Mouse (Mus musculus) adrenal gland, postnatal 25 days (tissue): ENCODE data around the gene Ankrd33b. TPM values are rescaled to one million over a fixed set of nuclear protein-coding genes. Genes with fewer than 3 reads are reported as not detected.

ENCODE experiments used
- DNase-seq: peaks from one replicate; pipeline ENCODE4 v3.0.0; 2021; ENCODE audit warnings: mixed read lengths
- long read RNA-seq: library from polyadenylated mRNA; stranded (forward); transcript quantifications from one replicate; pipeline ENCODE4 v2.0.0, GENCODE M21; 2021
- total RNA-seq: library from RNA; stranded (reverse); gene quantifications from 2 replicates; pipeline ENCODE4 v1.2.3, GENCODE M21; 2021

The Ankrd33b gene
- 0.82 and 1.5 TPM in 2 replicates for total RNA-seq
- long read RNA-seq, partial matches to known transcripts: 0 of 1 reads
- long read RNA-seq, other reads (novel, unspliced or antisense): 1 of 1 reads

DNA sequence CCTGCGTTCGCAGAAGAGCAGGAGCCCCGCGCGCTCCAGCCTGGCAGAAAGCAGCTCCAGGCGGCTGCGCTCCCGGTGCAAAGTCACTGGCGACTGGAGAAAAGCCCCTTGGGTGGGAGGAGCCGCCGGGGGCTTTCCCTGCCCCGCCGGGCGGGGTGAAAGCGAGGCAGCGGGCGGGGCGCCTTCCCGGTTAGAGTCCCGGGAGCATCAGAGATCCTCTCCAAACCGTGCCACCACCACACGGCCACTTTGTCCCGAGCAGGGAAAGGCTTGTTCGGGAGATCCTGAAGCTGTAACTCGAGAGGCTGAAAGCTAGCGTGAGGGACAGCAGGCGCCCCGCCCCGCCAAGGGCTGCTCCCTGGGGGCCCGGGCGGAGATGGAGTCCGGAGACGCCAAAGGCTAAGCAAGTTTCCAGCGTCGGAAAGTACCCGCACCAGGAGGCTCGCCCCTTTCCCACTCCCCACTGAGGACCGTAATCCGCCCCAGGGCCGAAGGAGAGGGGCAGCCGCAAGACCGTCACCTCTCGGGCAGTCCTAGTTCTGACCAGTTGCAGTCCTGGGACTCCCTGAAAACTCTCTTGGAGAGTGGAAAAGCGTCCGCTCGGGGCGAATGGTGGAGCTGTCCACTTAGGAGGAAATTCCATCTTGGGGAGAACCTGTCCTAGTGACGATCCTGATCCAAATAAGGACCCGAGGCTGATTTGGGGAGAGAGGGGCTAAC is at the start of gene Ankrd33b:
TSS of gene Ankrd33b (minus strand) at position 246 of the 720 bp plus-strand sequence.
- DNase-seq: peak; percentile 40

DNA sequence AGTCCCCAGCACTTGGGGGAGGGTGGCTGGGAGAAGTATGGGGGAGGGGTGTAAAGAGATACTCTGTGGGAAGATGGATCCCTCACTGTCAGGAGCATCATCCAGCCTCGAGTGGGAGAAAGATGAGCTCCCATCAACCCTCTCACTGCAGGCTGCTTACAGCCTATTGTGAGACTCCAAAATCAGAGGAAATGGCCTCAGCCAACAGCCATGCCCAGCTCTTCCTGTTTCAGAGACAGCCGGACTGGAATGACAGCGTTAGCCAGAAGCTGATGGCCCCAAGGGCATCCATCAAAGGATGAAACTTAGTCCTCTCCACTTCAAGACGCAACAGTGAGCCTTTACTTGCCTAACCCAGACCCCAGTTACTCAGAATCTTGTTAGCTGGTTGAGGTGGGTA is 47.7 kb upstream of the Ankrd33b start:
- no peak for DNase-seq

DNA sequence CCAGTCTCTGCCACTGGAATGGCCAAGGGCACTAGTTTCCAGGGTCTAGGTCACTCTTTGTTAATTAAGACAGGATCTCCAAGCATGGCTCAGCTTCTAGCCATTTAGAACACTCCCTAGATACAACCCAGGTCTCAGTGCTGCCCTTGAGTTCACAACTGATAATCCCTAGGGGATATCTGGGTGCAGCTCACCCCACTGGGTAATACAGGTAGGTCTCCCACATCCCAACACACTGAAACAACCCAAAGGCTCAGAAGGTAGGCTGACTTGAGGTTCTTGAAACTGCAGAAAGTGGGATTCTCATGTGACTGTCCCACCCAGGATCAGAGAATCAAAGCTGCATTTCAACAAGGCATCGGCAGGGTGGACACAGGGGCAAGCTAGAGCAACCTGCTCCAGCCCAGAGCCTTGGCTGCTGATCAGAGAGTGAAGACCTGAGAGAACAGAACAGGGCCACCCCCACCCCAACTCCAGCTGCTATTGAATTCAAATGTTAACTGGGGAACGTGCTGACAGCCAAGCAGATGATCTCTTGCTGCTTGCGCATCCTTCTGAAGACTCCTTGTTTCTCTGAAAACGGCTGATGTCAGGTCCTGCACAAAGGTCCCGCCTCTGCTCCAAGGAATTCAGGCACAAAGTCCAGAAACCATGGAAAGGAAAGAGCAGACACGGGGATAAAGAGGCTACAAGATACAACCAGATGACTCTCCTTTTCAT is 46.8 kb upstream of the Ankrd33b start:
- DNase-seq: no peak

DNA sequence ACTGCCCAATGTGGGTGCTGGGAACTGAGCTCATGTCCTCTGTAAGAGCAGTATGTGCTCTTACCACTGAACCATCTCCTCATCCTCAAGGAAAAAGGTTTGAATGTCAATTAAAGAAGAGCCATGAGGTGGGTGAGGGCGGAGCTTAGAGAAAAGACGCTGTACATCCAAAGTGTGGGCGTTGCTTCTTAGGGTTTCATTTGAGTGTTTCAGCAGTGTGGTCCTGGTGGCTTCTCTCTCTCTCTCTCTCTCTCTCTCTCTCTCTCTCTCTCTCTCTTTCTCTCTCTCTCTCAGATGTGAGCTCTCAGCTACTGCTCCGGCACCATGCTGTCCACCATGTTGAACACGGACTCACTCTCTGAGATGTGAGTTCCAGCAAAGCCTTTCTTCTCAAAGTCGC is 46.1 kb upstream of the Ankrd33b start:
- DNase-seq: no peak

DNA sequence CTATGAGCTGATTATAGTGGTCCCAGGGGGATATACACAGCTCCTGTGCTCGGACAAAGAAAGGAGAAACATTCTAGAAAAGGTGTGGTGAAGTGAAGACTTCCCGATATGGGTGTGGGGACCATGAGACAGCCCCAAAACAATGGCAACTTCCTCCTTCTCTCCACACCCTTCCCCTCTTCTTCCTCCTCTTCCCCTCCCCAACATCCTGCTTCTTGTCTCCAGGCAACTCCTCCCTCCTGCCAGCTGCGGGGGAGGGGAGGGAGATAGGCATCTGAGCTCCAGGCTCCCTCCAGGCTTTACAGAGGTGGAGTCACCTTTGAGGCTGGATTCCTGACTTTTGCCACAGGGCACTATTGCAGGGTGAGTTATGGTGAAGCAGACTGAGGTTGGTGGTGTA is 45.4 kb upstream of the Ankrd33b start:
- no peak for DNase-seq

DNA sequence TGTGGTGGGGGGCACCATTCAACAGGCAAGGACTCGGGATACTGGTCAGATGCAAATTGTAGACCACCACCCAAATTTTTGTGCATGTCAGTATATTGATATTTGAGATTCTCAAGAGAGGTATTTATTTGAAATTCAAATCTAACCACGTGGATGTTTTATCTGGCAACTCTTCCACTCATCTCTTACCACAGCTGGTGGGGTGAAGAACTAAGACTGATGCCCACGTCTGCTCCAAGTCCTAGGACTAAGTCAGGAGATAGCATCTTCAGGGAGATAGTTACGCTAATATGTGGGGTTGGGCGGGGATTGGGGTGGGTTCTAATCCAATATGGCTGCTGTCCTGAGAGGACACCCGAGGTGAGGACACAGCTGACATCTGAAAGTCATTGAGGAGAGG is 44.9 kb upstream of the Ankrd33b start:
- no peak for DNase-seq

DNA sequence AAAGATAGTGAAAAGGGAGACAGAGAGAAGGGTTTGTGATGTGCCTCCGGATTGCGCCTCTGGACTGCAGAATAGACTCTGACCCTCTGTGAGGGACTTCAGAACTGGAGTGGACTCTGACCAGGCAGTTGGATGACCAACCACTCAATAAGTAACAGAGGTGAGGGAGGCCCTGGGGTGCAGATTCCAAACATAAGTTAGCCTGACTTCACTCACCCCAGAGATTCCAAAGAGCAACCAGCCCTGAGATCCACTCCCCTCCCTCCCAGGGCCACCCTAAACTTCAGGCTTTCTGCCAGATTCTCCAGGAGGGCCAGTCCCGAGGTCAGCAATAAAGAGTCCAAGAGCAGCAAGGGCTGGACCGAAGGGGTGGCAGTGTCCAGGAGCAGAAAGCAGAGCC is 40.0 kb upstream of the Ankrd33b start:
- DNase-seq: no peak

DNA sequence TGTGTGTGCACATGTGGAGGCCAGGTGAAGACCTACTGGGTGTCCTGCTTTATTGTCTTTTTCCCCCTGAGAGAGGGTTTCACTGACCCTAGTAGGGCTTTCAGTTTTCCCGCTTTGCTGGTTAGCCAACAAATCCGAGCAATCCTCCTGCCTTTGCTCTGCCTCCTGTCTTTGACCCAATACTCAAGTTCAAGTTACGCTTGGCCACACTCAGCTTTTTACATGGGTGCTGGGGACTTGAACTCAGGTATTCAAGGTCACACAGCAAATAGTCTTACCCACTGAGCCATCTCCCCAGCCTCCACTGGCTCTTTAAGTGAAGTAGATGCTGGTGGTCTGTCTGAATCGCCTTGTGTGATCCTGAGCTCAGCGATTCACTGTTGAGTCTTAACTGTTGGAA is 39.4 kb upstream of the Ankrd33b start:
- no peak for DNase-seq

DNA sequence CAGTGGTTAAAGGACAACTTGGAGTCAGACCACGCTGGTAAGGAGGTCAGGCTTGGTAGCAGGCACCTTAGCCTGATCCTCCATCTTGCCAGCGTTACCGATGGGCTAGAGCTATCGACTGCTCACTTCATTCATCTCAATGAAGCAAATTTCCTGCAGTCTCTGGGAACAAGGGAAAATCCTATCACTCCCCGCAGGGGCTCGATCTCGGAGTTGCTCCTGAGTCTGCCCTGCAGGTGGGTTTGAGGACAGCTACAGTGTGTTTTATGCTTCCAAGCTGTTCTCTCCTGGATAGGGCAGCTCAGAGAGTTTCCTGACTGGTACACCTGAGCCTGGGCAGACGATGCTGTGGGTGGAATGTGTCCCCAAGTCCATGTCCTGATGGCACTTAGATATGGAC is 36.8 kb upstream of the Ankrd33b start:
- no peak for DNase-seq

DNA sequence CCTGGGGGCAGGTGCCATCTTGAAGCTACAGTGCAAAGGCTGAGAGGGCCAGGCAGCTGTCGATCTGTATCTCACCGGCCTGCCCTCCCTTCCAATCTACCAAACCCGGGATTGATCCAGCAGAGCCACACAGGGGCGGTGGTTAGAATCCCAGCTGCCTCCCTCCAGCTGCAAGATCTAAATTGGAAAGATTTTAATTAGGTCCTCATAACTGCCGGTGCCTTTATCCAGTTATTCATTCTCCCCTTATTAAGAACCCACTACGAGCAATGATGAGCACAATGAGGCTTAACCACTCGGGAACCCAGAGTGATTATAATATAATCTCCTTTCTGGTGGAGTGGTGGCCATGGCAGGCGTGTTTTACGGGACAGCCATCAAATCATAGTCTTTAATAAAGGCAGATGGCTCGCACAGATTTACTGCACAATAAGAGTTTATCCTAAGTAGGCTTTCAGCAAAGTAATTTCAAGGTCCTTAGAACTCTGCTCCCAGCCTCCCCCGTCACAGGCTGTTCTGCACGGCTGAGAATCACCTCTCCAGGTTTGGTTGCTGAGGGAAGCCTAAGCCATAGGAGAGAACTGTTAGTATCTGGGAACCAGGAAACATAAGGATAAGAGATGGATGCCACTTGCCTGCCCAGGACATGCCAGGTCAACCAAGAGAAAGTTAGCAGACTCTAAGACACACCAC is 34.8 kb upstream of the Ankrd33b start:
- DNase-seq: no peak

DNA sequence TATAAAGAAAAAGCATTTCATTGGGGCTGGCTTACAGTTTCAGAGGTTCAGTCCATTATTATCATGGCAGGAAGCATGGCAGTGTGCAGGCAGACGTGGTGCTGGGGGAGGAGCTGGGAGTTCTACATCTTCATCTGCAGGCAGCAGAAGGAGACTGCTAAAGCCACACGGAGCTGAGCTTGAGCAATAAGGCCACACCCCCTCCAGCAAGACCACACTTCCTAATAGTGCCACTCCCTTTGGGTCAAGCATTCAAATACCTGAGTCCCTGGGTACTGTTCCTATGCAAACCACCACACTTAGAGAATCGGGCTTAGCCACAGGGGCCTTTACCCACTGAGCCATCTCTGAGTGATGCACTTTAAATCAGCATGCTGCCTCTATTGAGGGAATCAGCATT is 33.4 kb upstream of the Ankrd33b start:
- DNase-seq: no peak

DNA sequence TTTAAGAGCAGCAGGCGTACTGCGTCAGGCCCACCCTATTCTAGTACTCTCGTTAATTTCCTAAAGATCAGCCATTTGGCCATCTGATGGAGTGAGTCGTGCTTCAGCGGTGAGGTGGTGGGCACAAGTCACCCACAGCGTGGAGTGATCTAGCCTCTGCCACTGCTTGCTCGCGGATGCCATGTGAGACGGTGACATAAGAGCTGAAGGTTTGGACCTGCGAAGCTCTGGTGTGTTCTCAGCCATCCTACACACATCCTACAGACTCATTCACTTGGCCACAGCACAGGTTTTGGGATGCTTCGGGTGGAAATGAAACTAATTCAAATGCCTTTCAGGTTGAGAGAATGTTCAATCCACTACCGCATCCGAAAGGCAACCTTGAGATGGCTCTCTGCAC is 31.2 kb upstream of the Ankrd33b start:
- no peak for DNase-seq

DNA sequence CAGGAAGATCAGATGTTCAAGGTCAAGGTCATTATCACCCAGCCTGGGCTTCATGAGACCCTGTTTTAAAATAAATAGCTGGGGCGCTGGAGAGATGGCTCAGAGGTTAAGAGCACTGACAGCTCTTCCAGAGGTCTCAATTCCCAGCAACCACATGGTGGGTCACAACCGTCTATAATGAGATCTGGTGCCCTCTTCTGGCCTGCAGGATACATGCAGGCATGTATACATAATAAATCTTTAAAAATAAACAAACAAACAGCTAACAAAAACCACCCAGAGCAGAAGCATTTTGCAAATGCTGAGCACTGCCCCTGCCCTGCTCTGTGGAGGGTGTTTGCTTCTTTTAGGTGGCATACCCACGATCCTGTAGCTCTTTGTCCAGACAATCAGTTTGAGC is 29.9 kb upstream of the Ankrd33b start:
- no peak for DNase-seq

DNA sequence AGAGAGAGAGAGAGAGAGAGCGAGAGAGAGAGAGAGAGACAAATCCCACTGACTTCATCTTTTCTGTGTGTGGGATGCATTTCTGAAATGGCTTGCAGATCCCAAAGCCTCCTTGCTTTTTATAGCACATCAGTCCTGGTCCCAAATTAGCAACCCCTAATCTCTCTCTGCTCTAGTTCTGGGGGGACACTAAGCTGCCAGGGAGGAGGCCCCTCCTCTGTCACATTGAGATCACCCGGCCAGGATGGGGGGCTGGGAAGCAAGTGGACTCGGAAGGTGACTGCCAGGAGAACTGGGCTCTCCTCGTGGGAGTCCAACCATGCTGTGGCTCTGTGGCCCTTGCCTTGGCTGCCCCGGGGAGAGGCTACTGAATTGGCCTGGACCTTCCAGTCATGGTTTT is 29.2 kb upstream of the Ankrd33b start:
- DNase-seq: no peak

DNA sequence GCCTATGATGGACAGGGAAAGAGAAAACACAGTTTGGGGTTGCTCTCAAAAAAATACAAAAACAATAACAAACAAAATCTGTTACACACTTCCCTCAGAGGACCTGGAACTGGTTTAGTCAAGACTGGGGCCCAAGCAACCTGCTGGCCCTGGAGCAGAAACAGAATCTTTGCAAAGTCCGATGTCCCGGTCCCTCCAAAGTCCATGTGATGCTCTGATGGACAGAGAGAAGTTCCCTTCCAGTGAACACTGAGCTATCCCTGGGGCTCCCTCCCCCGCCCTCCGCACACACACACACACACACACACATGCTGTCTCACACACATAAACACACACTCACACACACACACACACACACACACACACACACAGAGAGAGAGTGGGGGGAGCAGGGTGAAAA is 28.5 kb upstream of the Ankrd33b start:
- DNase-seq: no peak

DNA sequence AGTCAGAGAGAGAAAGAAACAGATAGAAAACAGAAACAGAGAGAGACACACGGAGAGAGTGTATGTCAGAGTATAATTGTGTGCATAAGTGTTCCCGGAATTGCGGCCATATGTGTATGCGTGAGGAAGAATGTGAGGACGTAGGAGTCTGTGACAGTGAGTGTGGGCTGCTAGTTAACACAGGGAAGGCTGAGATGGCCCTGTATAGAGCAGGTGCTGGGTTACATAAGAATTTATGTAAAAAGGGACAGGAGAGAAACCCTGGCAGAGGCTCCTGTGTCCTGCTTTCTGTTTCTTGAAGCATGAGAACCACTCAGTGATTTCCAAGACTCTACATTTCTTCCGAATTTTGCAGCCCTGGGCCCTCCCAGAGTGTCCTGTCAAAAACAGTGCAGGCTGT is 25.9 kb upstream of the Ankrd33b start:
- DNase-seq: no peak

DNA sequence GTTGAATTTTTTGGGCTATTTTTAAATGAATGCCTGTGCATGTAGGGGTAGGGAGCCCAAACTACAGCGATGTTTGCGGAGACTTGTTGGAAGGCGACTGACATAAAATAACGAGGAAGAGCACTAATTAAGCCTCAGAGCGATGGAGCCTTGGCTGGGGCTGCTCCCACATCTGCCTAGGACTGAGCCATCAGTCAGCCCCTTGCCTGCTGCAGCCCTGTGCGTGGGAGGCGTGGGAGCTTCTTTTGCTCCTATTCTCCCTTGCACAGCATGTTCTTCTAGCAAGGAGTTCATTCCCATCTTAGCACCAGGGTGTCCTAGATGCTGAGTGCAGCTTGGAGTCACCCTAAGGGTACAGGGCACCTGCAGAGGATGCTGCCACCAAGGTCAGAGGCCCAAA is 25.2 kb upstream of the Ankrd33b start:
- no peak for DNase-seq

DNA sequence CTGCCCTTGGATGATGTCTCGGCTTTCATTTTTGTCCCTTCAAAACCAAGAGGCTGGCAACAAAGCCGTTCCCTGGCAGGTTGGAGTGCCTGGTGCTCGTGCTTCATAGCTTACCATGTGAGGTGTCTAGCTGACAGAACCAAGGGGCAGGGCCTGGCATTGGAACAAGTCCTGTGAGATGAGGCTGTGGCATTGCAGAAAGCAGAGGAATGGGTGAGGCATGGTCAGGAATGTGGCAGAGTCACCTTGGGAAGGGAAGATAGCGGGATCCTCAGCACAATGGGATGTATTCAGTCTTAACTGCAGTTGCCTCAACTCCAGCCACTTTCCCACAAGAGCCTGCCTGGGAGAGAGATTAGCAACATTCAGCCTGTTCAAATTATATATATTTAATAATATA is 24.6 kb upstream of the Ankrd33b start:
- DNase-seq: no peak

DNA sequence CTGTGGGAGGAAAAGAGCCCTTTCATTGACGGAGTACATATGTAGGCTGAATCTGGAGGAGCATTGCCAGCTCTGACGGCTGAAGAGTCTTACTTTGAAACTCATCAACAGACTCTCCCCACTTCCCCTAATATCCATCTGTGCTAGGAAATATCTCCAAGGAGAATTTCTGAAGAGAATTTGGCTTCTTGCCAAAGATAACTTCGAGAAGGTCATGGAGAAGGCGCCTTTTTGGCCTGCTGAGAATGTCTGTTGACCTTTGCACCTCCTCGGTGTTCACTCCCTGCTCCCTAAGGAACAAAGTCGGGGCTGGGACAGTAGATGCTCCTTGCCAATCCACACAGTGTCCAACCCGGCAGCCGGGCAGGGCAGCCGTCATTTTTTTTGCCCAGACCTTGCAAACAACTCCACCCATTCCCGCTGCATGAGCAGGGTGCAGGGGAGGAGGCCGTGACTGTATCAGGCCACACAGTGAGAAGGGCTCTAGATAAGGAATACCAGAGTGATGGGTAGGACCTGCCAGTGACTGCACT is 14.5 kb upstream of the Ankrd33b start:
- DNase-seq: no peak

DNA sequence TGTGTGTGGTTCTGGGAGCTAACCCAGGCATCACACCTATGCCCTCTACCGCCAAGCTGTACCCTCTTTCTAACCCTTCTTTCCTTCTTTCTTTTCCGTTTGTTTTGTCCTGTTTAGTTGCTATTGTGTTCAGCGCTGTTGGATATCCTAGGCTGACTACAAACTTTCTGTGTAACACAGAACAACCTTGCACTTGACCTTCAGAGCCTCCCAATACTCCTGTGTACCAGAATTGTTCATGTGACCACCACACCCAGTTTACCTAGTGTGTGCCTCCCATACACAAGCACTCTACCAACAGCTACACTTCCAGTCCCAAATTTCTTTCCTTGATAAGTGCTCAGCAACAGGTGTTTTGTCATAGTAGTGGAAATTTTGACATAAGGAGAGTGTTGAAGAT is 11.9 kb upstream of the Ankrd33b start:
- no peak for DNase-seq

DNA sequence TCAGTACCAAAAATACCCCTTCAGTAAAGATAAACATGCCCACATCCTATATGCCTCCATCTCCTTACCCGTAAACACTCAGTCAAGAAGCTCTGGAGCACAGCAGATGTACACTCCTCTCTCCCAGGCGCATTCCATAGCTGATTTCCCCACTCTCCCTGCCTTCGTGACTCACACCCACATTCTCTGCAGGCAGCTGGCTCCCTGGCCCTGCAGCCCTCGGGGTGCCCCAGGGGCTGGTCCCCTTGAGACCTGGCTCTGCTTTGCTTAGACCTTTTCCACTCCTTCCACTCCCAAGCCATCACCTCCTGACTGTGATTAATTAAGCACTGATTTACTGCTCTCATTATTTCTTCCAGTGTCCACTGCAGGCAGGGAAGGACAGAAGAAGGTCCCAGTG is 7.7 kb upstream of the Ankrd33b start:
- no peak for DNase-seq

DNA sequence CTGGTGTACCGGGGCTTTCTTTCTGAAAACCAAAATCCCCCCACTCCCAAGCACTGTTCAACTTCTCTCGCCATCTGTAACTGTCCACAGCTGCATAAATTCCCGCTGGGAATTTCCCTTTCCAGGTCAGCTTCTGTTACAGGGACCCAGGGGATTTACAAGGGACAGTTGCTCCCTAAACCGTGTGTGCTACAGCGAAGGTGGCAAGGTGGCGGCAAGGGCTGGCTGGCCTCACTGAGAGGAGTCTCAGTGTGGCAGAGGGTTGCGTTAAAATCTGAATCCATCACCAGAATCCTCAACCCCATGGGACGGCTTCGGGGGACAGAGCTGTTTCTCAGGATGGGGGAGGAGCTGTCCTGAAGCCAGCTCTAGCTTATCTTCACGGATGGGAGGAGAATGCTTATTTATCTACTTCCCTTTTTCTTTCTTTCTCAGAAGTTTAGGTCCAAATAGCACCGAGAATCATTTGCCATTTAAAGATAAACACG is 1.6 kb upstream of the Ankrd33b start:
- DNase-seq: no peak

DNA sequence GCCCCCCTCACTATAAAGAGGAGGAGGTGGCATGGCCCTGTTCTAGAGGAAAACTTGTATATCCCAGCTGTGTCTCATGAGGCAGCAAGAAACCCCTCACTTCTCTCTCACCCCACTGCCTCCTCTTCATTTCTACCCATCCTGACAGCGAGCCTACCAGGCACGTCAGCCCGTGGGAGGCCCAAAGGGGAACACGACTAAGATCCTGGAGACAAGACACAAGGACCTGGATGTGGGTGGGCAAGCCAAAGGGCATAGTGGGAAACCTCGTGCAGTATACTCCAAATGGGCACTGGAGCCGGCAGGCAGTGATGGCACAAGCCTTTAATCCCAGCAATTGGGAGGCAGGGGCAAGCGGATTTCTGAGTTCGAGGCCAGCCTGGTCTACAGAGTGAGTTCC is 1.0 kb upstream of the Ankrd33b start:
- DNase-seq: no peak
